In the genomic region with DNA sequence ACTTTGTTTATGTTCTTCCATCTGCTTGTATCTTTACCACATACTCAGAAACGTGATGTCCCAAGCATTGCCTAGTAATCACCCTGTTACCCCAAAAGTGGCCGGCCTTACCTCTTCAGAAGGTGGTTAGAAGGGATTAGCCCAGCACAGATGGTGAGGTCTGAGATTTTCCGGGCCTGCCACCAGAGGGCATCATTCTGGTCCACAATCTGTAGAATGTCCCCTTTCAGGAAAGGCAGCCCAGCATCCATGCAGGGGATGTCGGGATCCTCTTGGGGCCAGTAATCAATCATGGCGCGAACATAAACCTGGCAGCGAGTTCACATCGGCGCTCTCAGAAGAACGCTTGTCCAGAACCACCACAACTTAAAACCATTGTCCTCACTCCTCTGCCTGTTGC, we compare ENCODE assay signal across 9 mouse cellular contexts. TPM values are rescaled to one million over a fixed set of nuclear protein-coding genes. Genes with fewer than 3 reads are reported as not detected.
DNase-seq lines count a peak whose midpoint lies in the region; ATAC-seq and TF ChIP-seq lines count a peak whose summit lies in the region.
"Had no signal": no experiment of that assay in that cellular context is flagged by ENCODE, and none has a peak within 500 bp of the region (broad histone marks: within the 10 kb centered on the region; RNA-seq: fewer than 3 reads in every experiment).

No protein-coding gene starts in this region.

- no peaks in the 10 kb centered on the region for H3K36me3 ChIP-seq in forebrain, postnatal 0 days (ENCODE audit: insufficient read depth)
- H3K36me3 ChIP-seq in forebrain, embryonic 12.5 days (replicated peaks), result no peaks in the 10 kb centered on the region
- no peaks in the 10 kb centered on the region for H3K36me3 ChIP-seq in thymus, adult 2 months (ENCODE audit: control insufficient read depth, insufficient read depth, low read length)

- H3K4me3 ChIP-seq in forebrain, postnatal 0 days (ENCODE audit: low read depth, low read length), result no peak overlapping the region
- H3K4me3 ChIP-seq in forebrain, embryonic 12.5 days (replicated peaks), result no peak overlapping the region
- H3K4me3 ChIP-seq in thymus, adult 2 months (ENCODE audit: control insufficient read depth, insufficient read depth, low read length), result no peak overlapping the region

- H3K9me3 ChIP-seq in forebrain, postnatal 0 days (ENCODE audit: low read length), result no peaks in the 10 kb centered on the region
- H3K9me3 ChIP-seq in forebrain, embryonic 12.5 days, result no peaks in the 10 kb centered on the region

- no peak overlapping the region for H3K9ac ChIP-seq in forebrain, postnatal 0 days
- no peak overlapping the region for H3K9ac ChIP-seq in forebrain, embryonic 12.5 days

- ATAC-seq in forebrain, postnatal 0 days, result no peak
- ATAC-seq in forebrain, embryonic 12.5 days (ENCODE audit: low FRiP score), result no peak

- TF ChIP-seq POLR2A in thymus, adult 2 months (IDR thresholded peaks at IDR 0.05; ENCODE audit: control insufficient read depth, extremely low read depth, insufficient read depth, low read length, poor library complexity), result no peak

- no peak for DNase-seq in forebrain, postnatal 0 days
- DNase-seq in thymus, adult 2 months, result peak; percentile 38
- DNase-seq in thymus, adult 18-20 months, result no peak
- peak; percentile 6 for DNase-seq in embryo, embryonic 9.5 days (ENCODE audit: extremely low spot score)
- peak; percentile 27 for DNase-seq in mesoderm, embryonic 11.5 days (ENCODE audit: low read depth, low spot score)
- DNase-seq in Muller cell, postnatal 12 days (ENCODE audit: inconsistent ontology term), result no peak
- no peak for DNase-seq in adipocyte (ENCODE audit: low spot score)

- H3K4me2 ChIP-seq in forebrain, postnatal 0 days (ENCODE audit: low read depth), result no peak overlapping the region
- H3K4me2 ChIP-seq in forebrain, embryonic 12.5 days, result no peak overlapping the region

- WGBS in forebrain, postnatal 0 days, result 79% methylated on average over 10 of the region's 10 CpGs
- 81% methylated on average over 10 of the region's 10 CpGs for WGBS in forebrain, embryonic 12.5 days
- 93% methylated on average over 10 of the region's 10 CpGs for whole genome bisulfite sequencing in thymus, adult 2 months

- peak; percentile 24; the same call in 1 of the 2 replicates for TF ChIP-seq CTCF in forebrain, postnatal 0 days (IDR thresholded peaks at IDR 0.05; ENCODE audit: low read depth)
- peak; percentile 38; the same call in 1 of the 2 replicates for TF ChIP-seq CTCF in thymus, adult 2 months (IDR thresholded peaks at IDR 0.05; ENCODE audit: borderline replicate concordance, control insufficient read depth, extremely low read depth, insufficient read depth, low read length, poor library complexity)

- H3K27me3 ChIP-seq in forebrain, postnatal 0 days (ENCODE audit: insufficient read depth, low read length), result no peaks in the 10 kb centered on the region
- H3K27me3 ChIP-seq in forebrain, embryonic 12.5 days, result no peaks in the 10 kb centered on the region
- H3K27me3 ChIP-seq in thymus, adult 2 months (ENCODE audit: control insufficient read depth, insufficient read depth, low read length), result no peaks in the 10 kb centered on the region

- no peaks in the 10 kb centered on the region for H3K4me1 ChIP-seq in forebrain, postnatal 0 days (ENCODE audit: insufficient read depth)
- no peaks in the 10 kb centered on the region for H3K4me1 ChIP-seq in forebrain, embryonic 12.5 days
- H3K4me1 ChIP-seq in thymus, adult 2 months (replicated peaks; ENCODE audit: control insufficient read depth, insufficient read depth, low read length), result no peaks in the 10 kb centered on the region; the same call in 1 of the 2 replicates

- H3K27ac ChIP-seq in forebrain, postnatal 0 days (ENCODE audit: low read depth, low read length), result no peak overlapping the region
- H3K27ac ChIP-seq in forebrain, embryonic 12.5 days, result no peak overlapping the region
- H3K27ac ChIP-seq in thymus, adult 2 months (ENCODE audit: control insufficient read depth, insufficient read depth, low read length), result no peak overlapping the region

RNA-seq across cellular contexts. Expression of a gene that starts 18.6 kb away (rescaled TPM):
- total RNA-seq in forebrain, postnatal 0 days (2014; rRNA removed), result 1.9 and 2.1 TPM in 2 replicates
- polyA plus RNA-seq in forebrain, postnatal 0 days (2015; fragmentation: Nextera tagmentation; extraction: Ambion mirVana), result 0.47 and 0.65 TPM in 2 replicates
- polyA plus RNA-seq in forebrain, embryonic 12.5 days (2016; fragmentation: Nextera tagmentation; extraction: Ambion mirVana), result 0.28 and 0.32 TPM in 2 replicates
- 9.8 and 11.5 TPM in 2 replicates for polyA plus RNA-seq in thymus, adult 2 months (2012; rRNA removed)

RNA-seq across cellular contexts. Expression of a gene that starts 24.3 kb away (rescaled TPM):
- 31.9 and 36.2 TPM in 2 replicates for total RNA-seq in forebrain, postnatal 0 days (2014; rRNA removed)
- 59.7 and 62.6 TPM in 2 replicates for polyA plus RNA-seq in forebrain, postnatal 0 days (2015; fragmentation: Nextera tagmentation; extraction: Ambion mirVana)
- polyA plus RNA-seq in forebrain, embryonic 12.5 days (2016; fragmentation: Nextera tagmentation; extraction: Ambion mirVana), result 51.9 and 56.1 TPM in 2 replicates
- polyA plus RNA-seq in thymus, adult 2 months (2012; rRNA removed), result 2.3 and 3.6 TPM in 2 replicates

RNA-seq across cellular contexts. Expression of a gene that starts 49.8 kb away (rescaled TPM):
- total RNA-seq in forebrain, postnatal 0 days (2014; rRNA removed), result not detected in 2 replicates
- polyA plus RNA-seq in forebrain, postnatal 0 days (2015; fragmentation: Nextera tagmentation; extraction: Ambion mirVana), result not detected in 2 replicates
- polyA plus RNA-seq in forebrain, embryonic 12.5 days (2016; fragmentation: Nextera tagmentation; extraction: Ambion mirVana), result 0.11 TPM in 1 of 2 replicates, not detected in the other
- not detected in 2 replicates for polyA plus RNA-seq in thymus, adult 2 months (2012; rRNA removed)
- polyA plus RNA-seq: large intestine, adult 2 months had no signal

Comparison
In these comparisons a context has a peak if more than half of its experiments do, and no peak if none do; other contexts are left out.
1. DNase-seq: peak in thymus, adult 2 months (single experiment), embryo, embryonic 9.5 days (single experiment) and mesoderm, embryonic 11.5 days (single experiment); none in forebrain, postnatal 0 days (single experiment), thymus, adult 18-20 months (0 of 2), Muller cell, postnatal 12 days (single experiment) and adipocyte (single experiment).
2. RNA of a gene that starts 24.3 kb away (polyA plus RNA-seq): 59.7 to 62.6 TPM in forebrain, postnatal 0 days and 51.9 to 56.1 TPM in forebrain, embryonic 12.5 days; 2.3 to 3.6 TPM in thymus, adult 2 months; every median in the first group is over 10 times any median in the second.